Mouse (Mus musculus) stomach, postnatal 0 days (tissue): ENCODE data around the gene Gm47283.

Experiments
- CTCF ChIP-seq: IDR thresholded peaks from 2 replicates; pipeline ENCODE4 v1.5.1; 2016; ENCODE audit warnings: antibody characterized with exemption, low read depth, mild to moderate bottlenecking, moderate library complexity
- EP300 ChIP-seq: optimal IDR thresholded peaks from 2 replicates; pipeline ENCODE3; 2016; ENCODE audit warnings: antibody characterized with exemption

DNA sequence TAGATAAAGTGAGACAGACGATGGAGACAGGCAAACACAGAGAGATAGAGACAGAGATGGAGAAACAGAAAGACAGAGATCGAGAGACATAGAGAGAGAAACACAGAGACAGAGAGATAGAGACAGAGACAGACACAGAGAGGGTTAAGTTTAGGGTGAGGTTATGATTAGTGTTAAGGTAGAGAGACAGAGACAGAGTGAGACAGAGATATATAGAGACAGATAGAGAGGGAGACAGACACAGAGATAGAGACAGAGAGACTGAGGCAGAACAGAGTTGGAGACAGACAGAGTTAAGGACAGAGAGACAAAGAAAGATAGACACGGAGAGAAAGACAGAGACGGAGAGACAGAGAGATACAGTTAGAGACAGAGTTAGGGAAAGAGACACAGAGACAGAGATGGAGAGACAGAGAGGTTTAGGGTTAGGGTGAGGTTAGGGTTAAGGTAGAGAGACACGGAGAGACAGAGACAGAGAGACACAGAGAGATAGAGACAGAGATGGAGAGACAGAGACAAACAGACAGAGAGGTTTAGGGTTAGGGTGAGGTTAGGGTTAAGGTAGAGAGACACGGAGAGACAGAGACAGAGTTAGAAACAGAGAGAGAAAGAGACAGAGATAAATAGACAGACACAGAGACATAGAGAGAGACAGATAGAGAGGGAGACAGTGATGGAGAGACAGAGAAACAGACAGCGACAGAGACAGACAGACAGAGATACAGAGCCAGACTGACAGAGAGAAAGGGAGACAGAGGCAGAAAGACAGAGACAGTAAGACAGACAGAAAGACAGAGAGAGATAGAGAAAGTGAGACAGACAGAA lies 46.7 kb upstream of the Gm47283 start:
- TF ChIP-seq CTCF: no peak
- TF ChIP-seq EP300: no peak
